Mouse (Mus musculus): ENCODE results near the gene Slc51a.

Gene Slc51a

DNA sequence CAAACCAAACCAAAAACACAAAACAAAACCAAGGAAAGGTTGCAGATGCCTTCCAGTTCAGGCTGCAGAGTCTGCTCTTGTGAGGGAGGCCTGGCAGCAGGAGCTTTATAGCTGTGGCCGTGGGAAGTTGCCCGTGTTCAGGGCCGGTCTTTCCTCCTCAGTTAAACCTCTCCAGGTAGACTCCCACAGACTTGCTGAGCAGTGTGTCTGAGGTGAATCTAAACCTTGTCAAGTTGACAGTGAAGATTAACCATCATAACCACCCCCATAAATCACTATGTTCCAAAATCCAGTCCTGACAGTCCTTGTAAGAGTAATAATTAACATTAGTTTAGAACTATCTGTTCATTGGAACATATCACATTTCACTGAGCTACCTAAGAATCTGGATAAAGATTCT lies 60.2 kb downstream of the Slc51a start:
- DNase-seq, result no peak
